Mouse (Mus musculus) thymus, postnatal 25 days (tissue): Measurements from ENCODE around the gene Gm17606.

Source experiments
- DNase-seq: peaks from one replicate; pipeline ENCODE4 v3.0.0; 2022

Gene Gm17606

GRCm38 (mm10) chr14:54628103-54628502 lies 12.6 kb upstream of the Gm17606 start:
- no peak for DNase-seq

GRCm38 (mm10) chr14:54629797-54630196 lies 11.0 kb upstream of the Gm17606 start:
- no peak for DNase-seq

- DNase-seq: no peak
Observed at GRCm38 (mm10) chr14:54630583-54631239, 10.0 kb upstream of the Gm17606 start.

GRCm38 (mm10) chr14:54631240-54631599 lies 9.5 kb upstream of the Gm17606 start:
- DNase-seq: no peak

GRCm38 (mm10) chr14:54632252-54632651 lies 8.5 kb upstream of the Gm17606 start:
- DNase-seq: no peak

- no peak for DNase-seq
Observed at GRCm38 (mm10) chr14:54634182-54634581, 6.6 kb upstream of the Gm17606 start.

- peak; percentile 60 for DNase-seq
Observed at GRCm38 (mm10) chr14:54636954-54637353, 3.8 kb upstream of the Gm17606 start.

- no peak for DNase-seq
Observed at GRCm38 (mm10) chr14:54638210-54638609, 2.5 kb upstream of the Gm17606 start.

GRCm38 (mm10) chr14:54640121-54640520 lies 631 bp upstream of the Gm17606 start:
- DNase-seq: no peak

- peak; percentile 94 for DNase-seq
Observed at GRCm38 (mm10) chr14:54641305-54641969, 685 bp downstream of the Gm17606 start, which contains the start of gene Cdh24. Gene Cdh24, minus strand, starts transcription at chr14:54641364.

GRCm38 (mm10) chr14:54642224-54642944 lies 1.6 kb downstream of the Gm17606 start:
- no peak for DNase-seq

GRCm38 (mm10) chr14:54643011-54643410 lies 2.3 kb downstream of the Gm17606 start:
- DNase-seq: no peak

- DNase-seq: no peak
Observed at GRCm38 (mm10) chr14:54644294-54644693, 3.5 kb downstream of the Gm17606 start.

GRCm38 (mm10) chr14:54646455-54646854 lies 5.7 kb downstream of the Gm17606 start:
- DNase-seq: no peak

- no peak for DNase-seq
Observed at GRCm38 (mm10) chr14:54646898-54647636, 6.3 kb downstream of the Gm17606 start.

GRCm38 (mm10) chr14:54647900-54648299 lies 7.1 kb downstream of the Gm17606 start:
- DNase-seq: no peak

- DNase-seq: peak; percentile 90
Observed at GRCm38 (mm10) chr14:54650621-54651454, 10.1 kb downstream of the Gm17606 start.

GRCm38 (mm10) chr14:54651556-54651955 lies 10.8 kb downstream of the Gm17606 start:
- no peak for DNase-seq

GRCm38 (mm10) chr14:54652787-54653186 lies 12.0 kb downstream of the Gm17606 start:
- DNase-seq: peak; percentile 22

GRCm38 (mm10) chr14:54653496-54653895 lies 12.7 kb downstream of the Gm17606 start:
- peak; percentile 86 for DNase-seq

- no peak for DNase-seq
Observed at GRCm38 (mm10) chr14:54660009-54660408, 19.3 kb downstream of the Gm17606 start.
